Mouse (Mus musculus) G1E (cell line): ENCODE data around the gene Tmem88. TPM values are rescaled to one million over a fixed set of nuclear protein-coding genes. Genes with fewer than 3 reads are reported as not detected.

Experiments used
- ATAC-seq: 2 replicates; pipeline ENCODE4 v1.8.0; 2016; ENCODE audit warnings: mild to moderate bottlenecking; ENCODE audit not compliant: insufficient number of reproducible peaks, poor library complexity, low FRiP score, severe bottlenecking; ENCODE audit errors: extremely low read depth
- DNase-seq: peaks from one replicate; pipeline ENCODE4 v3.0.0; 2012; ENCODE audit warnings: low spot score
- H3K27me3 ChIP-seq: 2 replicates; pipeline ENCODE4 v1.6.1; 2012; ENCODE audit warnings: mild to moderate bottlenecking, low read length, inconsistent platforms; ENCODE audit not compliant: insufficient read depth
- H3K36me3 ChIP-seq: replicated peaks from 2 replicates; pipeline ENCODE3; 2012; ENCODE audit warnings: mild to moderate bottlenecking, inconsistent platforms
- H3K4me1 ChIP-seq: 2 replicates; pipeline ENCODE4 v1.6.1; 2012; ENCODE audit warnings: low read depth, low read length, inconsistent platforms, mixed read lengths; ENCODE audit not compliant: insufficient read depth
- H3K4me3 ChIP-seq: 2 replicates; pipeline ENCODE4 v1.5.1; 2012; ENCODE audit warnings: low read depth, mild to moderate bottlenecking, inconsistent platforms, low read length, moderate library complexity, mixed read lengths
- H3K9me3 ChIP-seq: replicated peaks from 2 replicates; pipeline ENCODE4 v1.6.1; 2012; ENCODE audit warnings: inconsistent platforms
- CTCF ChIP-seq: IDR thresholded peaks from 2 replicates; pipeline ENCODE4 v1.5.1; 2012; ENCODE audit warnings: low read depth, low read length, inconsistent platforms, mixed read lengths
- GATA1 ChIP-seq: IDR thresholded peaks from 2 replicates; pipeline ENCODE4 v1.6.1; 2012; ENCODE audit warnings: borderline replicate concordance, low read length, inconsistent platforms, mixed read lengths
- GATA2 ChIP-seq: IDR thresholded peaks from 2 replicates; pipeline ENCODE4 v1.6.1; 2012; ENCODE audit warnings: low read depth, low read length, inconsistent platforms, borderline replicate concordance
- POLR2AphosphoS5 ChIP-seq: IDR thresholded peaks from 2 replicates; pipeline ENCODE4 v1.6.1; 2012; ENCODE audit warnings: low read depth, low read length, inconsistent platforms; ENCODE audit not compliant: insufficient replicate concordance
- TAL1 ChIP-seq: conservative IDR thresholded peaks from 2 replicates; pipeline ENCODE4 v1.6.1; 2012; ENCODE audit warnings: low read depth, low read length, inconsistent platforms, mixed read lengths
- polyA plus RNA-seq: library from polyadenylated mRNA; stranded (reverse); fragments of >175 nt; gene quantifications from 2 replicates; pipeline ENCODE4 v1.2.3, GENCODE M21; 2012
- total RNA-seq, 2 experiments: library from RNA; stranded (forward) in 1 of 2; stranded (reverse) in 1 of 2; fragments of 200-1000 nt in 1 of 2; fragments of >200 nt in 1 of 2; fragmentation: Nextera tagmentation in 1 of 2; gene quantifications; 2 replicates each; pipeline ENCODE4 v1.2.3; 2014 to 2017

The Tmem88 gene
- total RNA-seq (2014; fragmentation: Nextera tagmentation): 2.6 TPM in 2 replicates
- total RNA-seq (2017): 0.93 and 1.2 TPM in 2 replicates
- polyA plus RNA-seq: 2.2 and 3.0 TPM in 2 replicates

DNA sequence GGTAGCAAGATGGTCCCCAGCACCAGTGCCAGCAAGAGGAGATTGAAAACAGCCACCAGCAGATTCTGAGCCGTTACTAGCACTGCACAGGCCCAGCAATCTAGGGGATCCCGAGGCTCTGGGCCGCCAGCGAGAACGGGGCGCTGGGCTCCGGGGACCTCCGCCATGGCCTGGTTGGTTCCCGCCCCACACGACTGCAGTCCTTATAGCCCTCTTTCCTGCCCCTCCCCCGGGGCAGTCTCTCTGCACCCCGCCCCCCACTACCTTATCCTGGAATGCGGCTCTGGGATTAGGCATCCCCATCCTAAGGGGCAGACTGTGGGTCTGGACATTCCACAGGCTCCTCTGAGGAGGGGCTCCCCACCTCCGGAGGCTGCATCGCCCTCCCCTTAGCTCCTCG, at the start of gene Tmem88:
Gene Tmem88 (minus strand): TSS at position 176 of the 400 bp plus-strand sequence.
- no peaks in the 10 kb centered on the region for H3K27me3 ChIP-seq
- ATAC-seq (no peak), DNase-seq (no peak)
- TF ChIP-seq GATA1 (no peak), POLR2AphosphoS5 (no peak), CTCF (no peak), GATA2 (no peak), TAL1 (no peak)
- H3K9me3 ChIP-seq: peaks cover 8% of the 10 kb centered on the region
- H3K36me3 ChIP-seq: peaks cover 64% of the 10 kb centered on the region
- H3K4me3 ChIP-seq: peak within 1 kb of the TSS; percentile 68
- peaks cover 53% of the 10 kb centered on the region for H3K4me1 ChIP-seq

- TF ChIP-seq CTCF: no peak
- no peak for TF ChIP-seq TAL1
- TF ChIP-seq POLR2AphosphoS5: no peak
- TF ChIP-seq GATA1: no peak
- no peak for TF ChIP-seq GATA2
- ATAC-seq: no peak
These were observed 49.3 kb upstream of the Tmem88 start for GRCm38 (mm10) chr11:69447299-69447698.

GRCm38 (mm10) chr11:69443328-69443727, 45.3 kb upstream of the Tmem88 start:
- no peak for DNase-seq
- H3K27me3 ChIP-seq: peaks cover 49% of the 10 kb centered on the region
- H3K4me1 ChIP-seq: peaks cover 12% of the 10 kb centered on the region
- TF ChIP-seq TAL1 (no peak), GATA2 (no peak), POLR2AphosphoS5 (no peak), GATA1 (no peak), CTCF (no peak)
- H3K36me3 ChIP-seq: no peaks in the 10 kb centered on the region
- no peak for ATAC-seq
- no peak overlapping the region for H3K4me3 ChIP-seq
- no peaks in the 10 kb centered on the region for H3K9me3 ChIP-seq

More at GRCm38 (mm10) chr11:69447299-69447698, 49.3 kb upstream of the Tmem88 start:
- peaks cover 51% of the 10 kb centered on the region for H3K27me3 ChIP-seq
- peaks cover 15% of the 10 kb centered on the region for H3K4me1 ChIP-seq
- no peaks in the 10 kb centered on the region for H3K36me3 ChIP-seq
- no peaks in the 10 kb centered on the region for H3K9me3 ChIP-seq
- DNase-seq: no peak
- H3K4me3 ChIP-seq: no peak overlapping the region

DNA sequence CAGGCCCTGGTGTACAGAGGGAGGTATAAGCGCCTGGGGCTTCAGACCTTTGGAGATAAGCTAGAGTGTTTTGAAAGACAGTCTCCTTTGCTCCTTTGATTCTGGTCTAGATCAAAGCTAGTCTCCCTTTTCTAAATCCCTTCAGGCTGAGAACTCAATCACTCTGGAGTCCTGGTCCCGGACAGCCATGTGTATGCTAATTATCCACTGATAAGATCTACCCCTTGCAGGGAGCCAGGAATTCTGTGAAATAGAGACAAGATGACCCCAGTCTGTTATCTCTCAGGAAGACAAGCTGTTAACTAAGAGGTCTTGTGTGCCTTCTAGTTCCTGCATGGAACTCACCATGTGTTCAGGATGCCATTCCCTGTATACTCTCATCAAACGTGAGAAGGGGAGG, 39.3 kb upstream of the Tmem88 start:
- H3K9me3 ChIP-seq: no peaks in the 10 kb centered on the region
- H3K27me3 ChIP-seq: peaks cover 68% of the 10 kb centered on the region
- TF ChIP-seq CTCF (no peak), TAL1 (no peak), POLR2AphosphoS5 (no peak), GATA2 (no peak), GATA1 (no peak)
- H3K4me3 ChIP-seq: no peak overlapping the region
- DNase-seq (no peak), ATAC-seq (no peak)
- peaks cover 22% of the 10 kb centered on the region for H3K4me1 ChIP-seq
- no peaks in the 10 kb centered on the region for H3K36me3 ChIP-seq

- Histone ChIP-seq H3K4me1 (peaks cover 41% of the 10 kb centered on the region), H3K9me3 (no peaks in the 10 kb centered on the region), H3K36me3 (no peaks in the 10 kb centered on the region), H3K4me3 (no peak overlapping the region), H3K27me3 (peaks cover 57% of the 10 kb centered on the region)
- TF ChIP-seq POLR2AphosphoS5 (no peak), GATA2 (no peak), GATA1 (no peak), TAL1 (no peak), CTCF (no peak)
- ATAC-seq (no peak), DNase-seq (no peak)
These were observed 35.2 kb upstream of the Tmem88 start for GRCm38 (mm10) chr11:69433189-69433588.

- Histone ChIP-seq H3K9me3 (no peaks in the 10 kb centered on the region), H3K27me3 (peaks cover 53% of the 10 kb centered on the region), H3K36me3 (no peaks in the 10 kb centered on the region), H3K4me1 (peaks cover 40% of the 10 kb centered on the region), H3K4me3 (no peak overlapping the region)
- DNase-seq (no peak), ATAC-seq (no peak)
- TF ChIP-seq GATA2 (no peak), CTCF (no peak), GATA1 (no peak), TAL1 (no peak), POLR2AphosphoS5 (no peak)
These were observed 34.6 kb upstream of the Tmem88 start for GRCm38 (mm10) chr11:69432640-69432982.
